Mouse (Mus musculus) erythroblast, embryonic 14.5 days (primary cell): ENCODE results near the gene Arl15. TPM values are rescaled to one million over a fixed set of nuclear protein-coding genes. Genes with fewer than 3 reads are reported as not detected.

Source experiments
- H3K27me3 ChIP-seq: 2 replicates; pipeline ENCODE4 v1.6.1; 2012; ENCODE audit warnings: inconsistent platforms; ENCODE audit not compliant: control insufficient read depth
- H3K36me3 ChIP-seq: 2 replicates; pipeline ENCODE4 v1.6.1; 2012; ENCODE audit warnings: mild to moderate bottlenecking, inconsistent platforms; ENCODE audit not compliant: control insufficient read depth
- H3K4me1 ChIP-seq: 2 replicates; pipeline ENCODE4 v1.6.1; 2012; ENCODE audit warnings: inconsistent platforms; ENCODE audit not compliant: control insufficient read depth
- H3K4me3 ChIP-seq: replicated peaks from 2 replicates; pipeline ENCODE3; 2012; ENCODE audit warnings: moderate library complexity, mild to moderate bottlenecking, inconsistent platforms
- H3K9me3 ChIP-seq: 2 replicates; pipeline ENCODE4 v1.6.1; 2012; ENCODE audit warnings: low read length, inconsistent platforms, mixed read lengths; ENCODE audit not compliant: control insufficient read depth
- GATA1 ChIP-seq: IDR thresholded peaks from 2 replicates; pipeline ENCODE4 v1.6.1; 2012; ENCODE audit warnings: low read length, inconsistent platforms, mixed read lengths
- TAL1 ChIP-seq: IDR thresholded peaks from 3 replicates; pipeline ENCODE4 v1.6.1; 2012; ENCODE audit warnings: low read length, inconsistent platforms, mixed read lengths
- polyA plus RNA-seq: library from polyadenylated mRNA; stranded (reverse); fragments of >175 nt; gene quantifications from 2 replicates; pipeline ENCODE4 v1.2.3, GENCODE M21; 2012

Arl15 gene
- polyA plus RNA-seq, 1 experiment = not detected

DNA sequence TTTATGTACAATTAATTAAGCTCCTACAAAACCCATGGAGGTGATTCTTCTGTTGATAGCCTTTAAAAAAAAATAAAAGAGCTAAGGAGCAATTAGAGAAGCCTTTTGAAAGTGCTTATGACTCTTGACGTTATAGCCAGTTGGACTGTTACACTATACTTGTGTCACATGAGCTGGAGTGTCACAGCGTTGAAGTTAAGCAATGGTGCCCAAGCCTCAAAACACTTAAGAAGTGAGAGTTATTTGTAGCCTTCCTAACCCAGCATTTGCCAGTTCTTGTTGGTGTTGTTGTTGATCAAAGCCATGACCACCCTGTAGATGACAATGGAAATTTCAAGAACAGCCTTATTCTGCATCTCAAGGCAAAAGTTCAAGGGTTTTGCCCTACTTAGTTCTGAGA, 198.8 kb downstream of the Arl15 start:
- Histone ChIP-seq H3K27me3 (no peaks in the 10 kb centered on the region), H3K4me1 (peaks cover 2% of the 10 kb centered on the region; the same call in 1 of the 2 replicates), H3K36me3 (peaks cover 2% of the 10 kb centered on the region), H3K9me3 (no peaks in the 10 kb centered on the region), H3K4me3 (no peak overlapping the region)
- TF ChIP-seq TAL1 = no peak
- TF ChIP-seq GATA1 = no peak

DNA sequence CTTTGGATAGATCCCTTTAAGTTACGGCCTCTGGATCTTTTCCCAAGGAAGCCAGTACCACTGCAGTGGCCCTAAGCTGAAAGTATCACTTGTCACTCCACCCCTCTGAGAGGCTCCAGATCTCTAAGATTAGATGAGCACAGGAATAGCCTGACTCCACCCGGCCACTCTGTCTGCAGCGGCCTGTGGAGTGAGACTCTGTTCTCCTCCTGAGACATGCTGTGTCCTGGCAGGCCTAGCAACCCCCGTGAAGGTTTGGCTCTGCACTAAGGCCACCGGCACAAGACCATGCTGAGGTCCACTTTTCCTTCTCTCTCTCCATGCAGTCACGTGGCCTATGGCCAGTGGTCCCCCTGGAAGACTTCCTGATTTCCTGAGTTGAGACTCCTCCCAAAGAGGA, 200.3 kb downstream of the Arl15 start:
- Histone ChIP-seq H3K4me3 (no peak overlapping the region), H3K9me3 (no peaks in the 10 kb centered on the region), H3K4me1 (peaks cover 2% of the 10 kb centered on the region; the same call in 1 of the 2 replicates), H3K36me3 (no peaks in the 10 kb centered on the region), H3K27me3 (no peaks in the 10 kb centered on the region)
- no peak for TF ChIP-seq GATA1
- TF ChIP-seq TAL1 = no peak

DNA sequence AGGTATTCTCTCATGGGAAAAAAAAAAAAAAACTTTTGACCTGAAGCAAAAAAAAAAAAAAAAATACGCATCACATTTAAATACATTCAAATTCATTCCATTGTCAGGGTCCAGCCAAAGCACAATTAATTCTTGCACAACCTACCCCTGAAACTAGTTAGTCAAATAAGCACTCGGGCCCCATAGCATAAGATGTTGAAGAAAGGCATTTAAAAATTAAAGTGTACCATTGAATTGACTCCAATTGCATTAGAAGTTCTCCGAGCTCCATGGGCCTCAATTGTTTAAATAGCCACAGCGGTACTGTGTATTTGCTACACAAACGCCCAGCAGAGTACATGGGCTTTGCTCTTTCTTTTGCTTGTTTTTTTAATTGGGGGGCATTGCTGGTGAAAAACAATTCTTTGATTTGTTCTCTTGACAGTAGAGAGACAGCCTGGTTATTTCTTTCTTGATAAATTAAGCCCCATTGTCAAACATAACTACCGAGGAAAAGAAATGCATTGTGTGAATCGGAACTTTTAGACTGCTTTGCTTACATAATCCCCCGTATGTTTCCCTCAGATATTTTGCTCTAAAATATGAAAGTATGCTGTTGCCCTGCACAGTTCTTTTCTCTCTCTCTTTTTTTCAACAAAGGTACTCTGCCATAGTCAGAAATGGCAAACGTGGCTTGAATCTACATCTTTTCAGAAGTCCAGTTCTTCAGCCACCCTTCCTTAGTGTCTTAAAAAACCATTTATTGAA, 201.4 kb downstream of the Arl15 start:
- Histone ChIP-seq H3K9me3 (no peaks in the 10 kb centered on the region), H3K4me1 (peaks cover 2% of the 10 kb centered on the region; the same call in 1 of the 2 replicates), H3K27me3 (no peaks in the 10 kb centered on the region), H3K4me3 (no peak overlapping the region), H3K36me3 (no peaks in the 10 kb centered on the region)
- TF ChIP-seq TAL1 = no peak
- TF ChIP-seq GATA1 = no peak

DNA sequence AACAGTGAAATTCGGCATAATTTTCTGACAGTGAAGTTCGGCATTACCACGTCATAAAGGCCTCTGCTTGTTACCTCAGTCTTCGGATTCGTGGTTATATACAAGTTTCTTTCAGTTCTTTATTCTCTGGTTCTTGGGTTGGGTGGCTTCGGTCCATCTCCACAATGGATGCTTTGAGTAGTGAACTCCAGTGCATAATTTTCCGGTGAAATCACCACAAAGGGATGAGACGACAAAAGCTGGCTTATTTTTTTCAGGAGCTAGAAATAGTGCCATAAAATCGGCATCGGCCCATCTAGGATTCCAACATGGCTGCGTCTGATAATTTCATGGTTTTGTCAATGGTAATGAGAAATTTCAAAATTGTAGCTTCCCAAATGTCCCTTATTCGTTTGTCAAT, 204.5 kb downstream of the Arl15 start:
- no peaks in the 10 kb centered on the region for H3K27me3 ChIP-seq
- peaks cover 2% of the 10 kb centered on the region; the same call in 1 of the 2 replicates for H3K4me1 ChIP-seq
- no peaks in the 10 kb centered on the region for H3K36me3 ChIP-seq
- H3K9me3 ChIP-seq = no peaks in the 10 kb centered on the region
- H3K4me3 ChIP-seq = no peak overlapping the region
- TF ChIP-seq GATA1 = no peak
- TF ChIP-seq TAL1 = no peak

DNA sequence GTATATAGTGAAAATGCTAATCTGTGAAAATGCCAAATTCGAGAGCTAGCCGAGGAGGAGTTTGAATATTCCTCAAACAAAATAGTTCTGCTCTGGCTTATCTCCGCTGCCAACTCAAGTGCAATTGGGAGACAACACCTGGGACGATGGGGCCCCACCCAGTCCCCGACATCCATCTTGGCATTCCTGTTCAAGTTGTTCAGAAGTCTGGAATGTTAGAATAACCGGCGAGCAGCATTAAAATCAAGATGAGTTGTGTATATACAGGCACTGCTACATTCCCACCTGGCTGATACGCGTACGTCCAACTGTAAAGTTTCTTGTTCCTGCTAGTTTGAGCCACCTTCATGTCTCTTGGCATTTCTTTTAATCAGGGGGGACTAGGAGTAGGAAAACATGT, 209.2 kb downstream of the Arl15 start:
- Histone ChIP-seq H3K4me3 (no peak overlapping the region), H3K27me3 (no peaks in the 10 kb centered on the region), H3K9me3 (no peaks in the 10 kb centered on the region), H3K4me1 (no peaks in the 10 kb centered on the region), H3K36me3 (no peaks in the 10 kb centered on the region)
- TF ChIP-seq GATA1 (no peak), TAL1 (no peak)

DNA sequence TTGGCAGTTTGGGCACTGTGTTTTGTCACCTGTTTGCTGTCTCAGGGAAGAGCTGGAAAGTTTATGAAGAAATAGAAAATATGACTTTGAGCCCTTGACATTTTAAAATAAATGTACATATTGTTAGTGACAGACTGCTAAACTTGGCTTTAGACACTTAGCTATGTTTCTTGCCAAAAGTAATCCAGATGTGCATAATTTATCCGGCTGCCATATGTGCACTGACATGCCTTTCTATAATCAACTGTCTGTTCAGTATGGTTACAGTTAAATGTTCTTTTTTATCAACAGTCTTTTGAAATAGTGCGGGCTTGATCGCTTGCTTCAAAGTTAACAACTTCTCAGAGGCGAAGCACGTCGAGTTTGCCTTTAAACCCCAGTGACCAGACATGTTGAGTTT, 209.9 kb downstream of the Arl15 start:
- Histone ChIP-seq H3K4me3 (no peak overlapping the region), H3K27me3 (no peaks in the 10 kb centered on the region), H3K4me1 (no peaks in the 10 kb centered on the region), H3K9me3 (no peaks in the 10 kb centered on the region), H3K36me3 (no peaks in the 10 kb centered on the region)
- no peak for TF ChIP-seq TAL1

DNA sequence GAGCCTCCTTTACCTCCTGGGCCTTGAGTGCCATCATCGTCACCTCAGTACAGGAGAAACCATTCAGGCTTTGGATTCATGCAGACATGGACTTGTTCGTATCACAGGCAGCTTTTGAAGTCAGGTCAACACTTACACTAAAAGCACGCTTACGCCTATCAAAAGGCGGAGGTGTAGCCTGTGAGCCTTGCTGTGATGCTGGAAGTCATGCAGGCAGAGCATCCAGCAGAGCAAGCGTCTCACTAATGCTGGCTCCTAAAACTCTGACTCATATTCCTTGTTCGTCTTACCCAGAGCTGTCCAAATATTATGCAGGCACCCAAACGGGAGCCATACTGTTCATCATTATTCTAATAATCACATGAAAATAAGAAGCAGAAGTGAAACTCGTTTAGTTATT, 215.5 kb downstream of the Arl15 start:
- Histone ChIP-seq H3K27me3 (no peaks in the 10 kb centered on the region), H3K4me3 (no peak overlapping the region), H3K4me1 (no peaks in the 10 kb centered on the region), H3K9me3 (no peaks in the 10 kb centered on the region), H3K36me3 (no peaks in the 10 kb centered on the region)
- TF ChIP-seq TAL1 = no peak
- no peak for TF ChIP-seq GATA1

DNA sequence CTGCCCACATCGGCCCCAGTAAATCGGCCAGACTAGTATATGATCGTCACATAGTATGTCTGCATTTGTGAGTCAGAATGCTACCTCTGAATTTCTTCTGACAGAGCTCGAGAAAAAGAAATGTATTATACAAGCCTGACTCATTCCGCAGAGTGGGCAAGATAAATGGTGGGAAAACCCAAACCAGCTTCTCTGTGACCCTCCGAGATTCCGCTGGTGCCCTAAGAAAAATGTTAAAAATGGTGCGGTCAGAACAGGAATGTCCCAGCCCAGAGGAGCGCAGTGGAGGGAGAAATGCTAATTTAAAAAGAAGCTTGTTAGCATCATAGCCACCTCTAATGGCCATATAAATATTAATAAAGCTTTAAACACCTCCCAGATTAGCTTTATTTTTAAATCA, 216.2 kb downstream of the Arl15 start:
- no peaks in the 10 kb centered on the region for H3K9me3 ChIP-seq
- H3K27me3 ChIP-seq = no peaks in the 10 kb centered on the region
- no peak for TF ChIP-seq GATA1
- TF ChIP-seq TAL1 = no peak
- H3K4me1 ChIP-seq = no peaks in the 10 kb centered on the region
- H3K36me3 ChIP-seq = no peaks in the 10 kb centered on the region
- H3K4me3 ChIP-seq = no peak overlapping the region

DNA sequence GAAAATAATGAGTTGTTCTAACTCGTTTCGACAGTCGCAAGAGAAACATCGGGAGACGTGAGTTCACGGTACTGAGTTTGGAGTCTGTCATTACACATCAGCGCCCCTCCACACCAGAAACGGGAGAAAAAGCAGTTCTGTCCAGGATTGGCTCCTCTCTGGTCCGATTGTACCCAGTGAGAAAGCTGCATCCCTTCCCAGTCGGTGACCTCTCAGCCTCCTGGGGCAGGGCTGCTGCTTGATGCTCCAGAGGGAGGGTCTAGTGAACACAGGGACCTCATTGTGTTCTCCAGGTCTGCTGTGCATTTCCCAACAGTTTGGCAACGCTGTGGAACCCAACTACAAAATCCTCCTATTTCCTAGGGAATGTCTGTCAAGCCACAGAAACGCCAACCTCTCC, 216.7 kb downstream of the Arl15 start:
- H3K9me3 ChIP-seq = no peaks in the 10 kb centered on the region
- no peaks in the 10 kb centered on the region for H3K4me1 ChIP-seq
- H3K4me3 ChIP-seq = no peak overlapping the region
- no peaks in the 10 kb centered on the region for H3K27me3 ChIP-seq
- TF ChIP-seq TAL1 (no peak), GATA1 (no peak)
- H3K36me3 ChIP-seq = no peaks in the 10 kb centered on the region

DNA sequence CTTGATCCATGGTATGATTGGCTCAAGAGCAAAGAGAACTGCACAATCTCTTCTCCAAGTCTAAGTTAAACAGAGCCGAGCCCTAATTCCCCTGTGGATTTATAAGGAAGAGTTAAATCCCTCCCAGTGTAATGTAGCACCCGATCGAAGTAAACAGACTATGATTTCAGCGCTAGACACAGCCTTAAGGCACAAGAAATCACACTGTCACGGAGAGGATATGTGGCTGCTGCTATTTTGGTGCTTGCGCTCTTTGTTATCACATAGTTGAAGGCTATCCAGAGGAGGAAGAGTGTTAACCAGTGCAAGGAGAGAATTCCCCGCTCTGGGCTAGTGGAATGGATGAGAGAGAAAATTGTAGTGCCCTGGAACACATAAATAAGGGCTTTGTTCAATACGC, 223.6 kb downstream of the Arl15 start:
- no peak overlapping the region for H3K4me3 ChIP-seq
- no peaks in the 10 kb centered on the region for H3K4me1 ChIP-seq
- no peaks in the 10 kb centered on the region for H3K9me3 ChIP-seq
- no peaks in the 10 kb centered on the region for H3K27me3 ChIP-seq
- H3K36me3 ChIP-seq = no peaks in the 10 kb centered on the region
- TF ChIP-seq GATA1 = no peak
- TF ChIP-seq TAL1 = no peak
